Mouse (Mus musculus) kidney, postnatal 14 days (tissue): ENCODE data around the gene Mfn2.
A peak's percentile ranks its signal among the peaks of the same experiment; 100 is the strongest.
"Not testable (repeated sequence)": the region's sequence is repeated elsewhere in the genome, so short reads cannot be mapped to it uniquely, and the experiment has no call there.

Experiments used
- DNase-seq: peaks from one replicate; pipeline ENCODE4 v3.0.0; 2022; ENCODE audit warnings: mixed read lengths

Gene Mfn2

GRCm38 (mm10) chr4:147867563-147868449, 36.7 kb downstream of the Mfn2 start:
- DNase-seq = no peak

DNA sequence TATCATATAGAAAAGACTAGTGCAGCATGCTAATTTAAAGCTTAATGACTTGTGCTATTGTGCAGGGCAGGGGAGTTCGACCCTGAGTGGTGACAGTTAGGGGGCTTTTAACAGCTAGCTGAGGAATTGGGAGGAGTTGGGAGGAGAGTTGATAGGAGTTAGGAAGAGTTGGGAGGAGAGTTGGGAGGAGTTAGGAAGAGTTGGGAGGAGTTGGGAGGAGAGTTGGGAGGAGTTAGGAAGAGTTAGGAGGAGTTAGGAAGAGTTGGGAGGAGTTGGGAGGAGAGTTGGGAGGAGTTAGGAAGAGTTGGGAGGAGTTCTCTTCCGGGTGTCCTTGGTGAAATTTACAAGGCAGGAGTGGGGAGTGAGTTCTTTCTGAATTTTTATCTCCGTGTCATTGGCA, 37.7 kb downstream of the Mfn2 start:
- DNase-seq = not testable (repeated sequence)

DNA sequence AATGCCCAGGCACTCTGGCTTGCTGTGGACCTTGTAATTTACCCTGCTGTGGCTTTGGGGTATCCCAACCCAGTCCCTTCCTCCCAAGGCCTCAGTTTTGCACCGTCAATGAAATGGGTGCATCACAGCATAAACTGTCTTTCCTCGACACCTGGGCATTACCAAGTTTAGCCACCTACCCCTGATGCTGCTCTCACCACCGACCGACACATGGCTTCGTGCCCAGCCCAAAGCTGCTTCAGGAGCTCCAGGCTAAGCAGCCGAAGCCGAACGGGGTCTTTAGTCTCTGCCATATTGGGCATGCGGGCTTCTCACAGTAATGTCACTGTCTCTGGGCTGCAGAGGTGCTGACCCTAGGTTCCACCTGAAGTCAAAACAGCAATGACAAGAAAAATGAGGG, 38.4 kb downstream of the Mfn2 start:
- no peak for DNase-seq

DNA sequence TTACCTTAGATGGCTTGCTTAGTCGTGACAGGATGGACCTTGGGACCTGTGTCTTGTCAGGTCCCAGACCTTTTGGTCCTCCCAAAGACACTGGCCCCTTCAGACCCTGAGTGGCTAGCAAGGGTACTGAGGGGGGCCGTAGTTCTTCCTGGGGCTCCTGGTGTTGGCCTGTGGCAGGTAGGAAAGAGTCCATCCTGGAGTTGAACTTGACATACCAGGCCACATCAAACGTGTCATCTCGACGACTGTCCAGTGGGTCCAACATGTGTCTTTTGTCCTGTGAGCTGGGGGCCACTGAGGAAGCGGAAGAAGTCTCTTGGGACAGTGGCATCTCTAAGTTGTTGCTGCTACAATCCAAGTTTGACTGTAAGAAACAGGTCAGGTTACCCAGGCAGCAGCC, 38.9 kb downstream of the Mfn2 start:
- DNase-seq = no peak

DNA sequence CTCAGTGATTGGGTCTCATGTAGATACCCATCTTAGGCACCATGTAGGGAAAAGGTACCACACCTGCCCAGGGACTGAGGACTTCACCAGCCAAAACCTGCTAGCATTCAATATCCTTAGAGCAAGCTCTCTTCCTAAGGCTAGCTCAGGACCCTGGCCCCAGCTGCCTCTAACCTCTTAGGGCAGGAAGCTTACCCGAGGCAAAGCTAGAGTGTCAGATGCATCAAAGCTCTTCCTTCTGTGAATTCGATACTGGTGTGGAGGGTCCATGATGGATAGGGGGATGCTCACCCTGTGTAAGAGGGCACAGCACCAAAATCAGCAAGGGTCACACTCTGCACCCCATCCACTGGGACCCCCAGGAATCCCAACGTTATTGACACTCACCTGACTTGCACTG, 42.5 kb downstream of the Mfn2 start:
- no peak for DNase-seq

- DNase-seq = no peak
Measured at GRCm38 (mm10) chr4:147850776-147851175, 53.7 kb downstream of the Mfn2 start.

DNA sequence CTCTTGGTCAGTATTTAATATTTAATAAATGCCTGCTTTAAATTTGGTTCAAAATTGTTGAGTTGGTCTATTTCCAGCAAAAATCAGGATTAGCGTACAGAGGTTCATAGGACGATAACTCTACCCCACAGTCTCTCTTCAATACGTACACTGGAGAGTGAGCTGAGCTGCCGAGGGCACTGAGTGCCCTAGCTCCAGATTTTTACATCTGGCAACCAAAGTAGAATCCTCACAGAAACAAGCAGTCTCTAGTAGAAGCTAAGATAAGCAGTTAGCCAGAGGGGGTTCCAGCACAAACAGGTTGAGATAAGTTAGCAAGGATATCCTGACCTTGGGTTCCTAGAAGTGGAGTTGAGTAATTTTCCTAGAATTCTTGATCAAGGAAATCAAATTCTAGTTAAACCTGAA, 55.9 kb downstream of the Mfn2 start:
- no peak for DNase-seq

- peak; percentile 86 for DNase-seq
Measured at GRCm38 (mm10) chr4:147847614-147848583, 56.6 kb downstream of the Mfn2 start, which contains the start of gene Zfp933. Gene Zfp933, minus strand, starts transcription at chr4:147848366.

- DNase-seq = no peak
Measured at GRCm38 (mm10) chr4:147842871-147843270, 61.6 kb downstream of the Mfn2 start.

DNA sequence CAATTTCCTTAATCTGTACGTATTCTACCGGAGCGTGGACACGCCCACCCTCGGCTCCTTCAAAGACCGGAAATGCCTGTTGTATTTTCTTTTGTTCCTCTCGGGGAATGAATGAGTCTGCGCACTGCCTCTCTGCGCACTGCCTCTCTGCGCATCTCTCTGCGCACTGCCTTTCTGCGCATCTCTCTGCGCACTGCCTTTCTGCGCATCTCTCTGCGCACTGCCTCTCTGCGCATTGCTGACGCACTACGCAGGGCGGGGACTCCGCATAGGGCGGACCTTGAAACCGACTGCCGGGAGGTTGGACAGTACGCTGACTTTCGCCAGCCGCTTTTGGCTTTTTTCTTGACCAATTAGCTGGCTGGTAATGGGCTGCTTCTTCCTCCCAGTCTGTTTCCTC, 65.2 kb downstream of the Mfn2 start:
- peak; percentile 31 for DNase-seq

- DNase-seq = no peak
Measured at GRCm38 (mm10) chr4:147824389-147824788, 80.1 kb downstream of the Mfn2 start.
